Mouse (Mus musculus): ENCODE measurements around the gene Ly6g6f.

DNA sequence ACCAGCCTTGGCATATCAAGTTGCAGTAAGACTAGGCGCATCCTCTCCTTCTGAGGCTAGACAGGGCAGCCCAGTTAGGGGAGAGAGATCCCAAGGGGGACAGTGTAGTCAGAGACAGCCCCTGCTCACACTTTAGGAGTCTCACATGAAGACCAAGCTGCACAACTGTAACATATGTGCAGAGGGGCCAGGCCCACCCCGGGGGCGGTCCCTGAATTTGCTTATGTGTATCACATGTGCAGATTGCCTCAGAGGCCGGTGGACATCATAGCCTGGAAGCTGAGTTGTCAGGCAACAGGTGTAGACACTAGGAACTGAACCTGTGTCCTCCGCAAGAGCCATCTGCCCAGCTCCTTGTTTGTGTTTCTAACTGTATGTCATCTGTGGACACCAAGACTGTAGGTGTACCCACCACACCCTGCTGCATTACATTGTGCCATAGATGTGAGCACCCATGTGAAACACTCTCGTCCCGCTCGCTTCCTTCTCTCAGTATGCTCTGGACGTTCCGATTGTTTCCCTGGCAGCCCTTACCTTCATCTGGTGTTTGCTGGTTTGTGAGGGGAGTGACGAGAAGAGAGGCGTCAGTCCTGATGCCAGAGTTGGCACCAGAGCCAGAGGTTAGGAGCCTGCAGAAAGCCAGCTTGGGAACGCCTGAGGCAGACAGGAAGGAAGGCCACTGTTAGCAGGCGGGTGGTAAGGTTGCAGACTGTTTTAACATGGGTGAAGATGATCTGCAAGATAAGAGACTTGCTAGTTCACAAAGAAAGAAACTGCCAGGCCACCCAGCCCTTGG lies 7.2 kb upstream of the Ly6g6f start:
- TF ChIP-seq CTCF (IDR thresholded peaks at IDR 0.05; ENCODE audit: borderline replicate concordance, insufficient read depth, low read length), result no peak
- no peak for TF ChIP-seq POLR2A (IDR thresholded peaks at IDR 0.05; ENCODE audit: low read depth, low read length)
